Mouse (Mus musculus) frontal cortex, postnatal 14 days (tissue): ENCODE results near the gene Pdlim4.
A peak's percentile ranks its signal among the peaks of the same experiment; 100 is the strongest.
"Not testable (repeated sequence)": the region's sequence is repeated elsewhere in the genome, so short reads cannot be mapped to it uniquely, and the experiment has no call there.

ENCODE experiments used
- DNase-seq, 2 experiments: peaks; one replicate each; pipeline ENCODE4 v3.0.0; 2022; ENCODE audit warnings: low spot score in 2 of 2

Pdlim4 gene

GRCm38 (mm10) chr11:54062086-54062752 lies 6.6 kb downstream of the Pdlim4 start:
- no peak for DNase-seq

- no peak for DNase-seq
These were observed 8.5 kb downstream of the Pdlim4 start for GRCm38 (mm10) chr11:54060316-54060715.

DNA sequence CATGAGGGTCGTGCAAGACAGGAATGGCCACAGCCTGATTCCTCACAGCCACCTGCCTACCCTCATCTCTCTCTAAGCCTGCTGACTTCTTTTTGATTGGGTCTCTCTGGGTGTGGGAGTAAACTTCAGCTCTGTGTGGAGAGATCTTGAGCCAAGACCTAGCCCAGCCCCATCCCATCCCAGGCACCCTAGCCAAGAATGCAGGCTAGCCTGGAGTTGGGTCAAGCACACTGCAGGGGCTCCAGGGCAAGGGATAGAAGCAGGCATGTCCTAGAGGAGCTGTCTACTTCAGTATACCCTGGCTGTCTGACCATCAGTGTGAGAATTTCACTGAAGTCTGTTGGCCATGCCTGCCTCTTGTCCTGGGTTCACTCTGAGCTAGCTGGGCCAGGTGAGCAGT lies 9.3 kb downstream of the Pdlim4 start:
- no peak for DNase-seq

DNA sequence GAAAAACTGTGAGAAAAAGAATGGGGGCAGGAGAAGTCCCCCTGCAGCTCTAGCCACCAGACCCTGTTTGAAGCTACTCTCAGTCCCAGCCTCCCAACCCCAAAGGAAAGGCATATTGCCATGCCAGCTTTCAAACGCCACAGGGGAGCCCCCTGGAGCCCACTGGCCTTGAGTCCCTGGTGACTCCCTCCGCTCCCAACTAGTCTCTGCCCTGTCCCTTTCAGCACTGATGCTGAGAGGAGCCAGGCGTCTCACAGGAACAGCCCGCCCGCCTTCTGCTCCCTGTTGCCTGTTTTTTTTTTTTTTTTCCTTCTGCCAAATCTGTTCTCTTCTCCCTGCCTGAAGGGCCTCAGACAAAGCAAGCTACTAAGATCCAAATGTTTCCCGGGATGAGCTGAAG lies 10.2 kb downstream of the Pdlim4 start:
- no peak for DNase-seq

DNA sequence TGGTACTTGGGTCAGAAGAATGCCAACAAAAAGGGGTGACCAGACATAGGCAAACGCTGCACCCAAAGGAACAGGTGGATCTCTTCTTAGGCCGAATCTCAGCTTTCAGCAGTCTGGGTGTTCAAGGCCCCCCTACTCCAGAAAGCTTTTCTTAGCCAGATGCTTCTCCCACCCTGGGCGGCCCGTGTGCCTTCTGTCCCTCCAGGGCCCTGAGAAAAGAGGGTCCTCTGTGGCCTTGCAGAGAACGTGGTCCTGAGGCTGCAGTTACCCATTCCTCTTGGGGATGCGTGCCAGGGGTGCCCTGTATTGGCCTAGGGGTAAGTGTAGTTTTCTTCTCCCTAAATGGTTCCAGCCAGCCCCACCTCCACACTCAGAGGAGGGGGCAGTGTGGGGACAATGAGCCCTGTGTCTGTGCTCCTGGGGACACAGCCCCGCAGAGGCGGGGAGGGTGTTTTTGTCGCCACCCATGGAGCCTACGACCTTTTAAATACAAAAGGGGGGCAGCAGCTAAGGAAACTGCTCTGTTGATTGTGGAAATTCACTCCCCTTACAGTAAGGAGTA lies 10.7 kb downstream of the Pdlim4 start:
- DNase-seq = no peak

DNA sequence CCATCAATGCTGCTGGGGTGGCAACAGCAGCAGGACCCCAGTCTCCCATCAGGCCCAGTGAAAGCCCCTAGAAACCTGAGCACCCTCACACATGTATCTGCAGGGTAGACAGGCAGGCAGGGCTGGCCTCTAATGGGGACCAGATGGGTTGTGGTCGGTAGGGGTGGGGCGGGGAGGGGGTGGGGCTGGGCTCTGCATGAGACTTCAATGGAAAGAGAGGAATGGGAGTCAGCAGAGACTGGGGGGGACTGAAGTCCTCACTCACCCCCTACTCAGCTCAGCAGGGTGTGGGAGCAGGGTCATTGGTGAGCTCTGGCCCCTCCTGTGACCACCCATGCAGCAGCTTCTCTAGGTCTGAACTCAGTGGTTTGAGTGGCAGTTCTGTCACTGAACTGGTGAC lies 11.4 kb downstream of the Pdlim4 start:
- DNase-seq = no peak

DNA sequence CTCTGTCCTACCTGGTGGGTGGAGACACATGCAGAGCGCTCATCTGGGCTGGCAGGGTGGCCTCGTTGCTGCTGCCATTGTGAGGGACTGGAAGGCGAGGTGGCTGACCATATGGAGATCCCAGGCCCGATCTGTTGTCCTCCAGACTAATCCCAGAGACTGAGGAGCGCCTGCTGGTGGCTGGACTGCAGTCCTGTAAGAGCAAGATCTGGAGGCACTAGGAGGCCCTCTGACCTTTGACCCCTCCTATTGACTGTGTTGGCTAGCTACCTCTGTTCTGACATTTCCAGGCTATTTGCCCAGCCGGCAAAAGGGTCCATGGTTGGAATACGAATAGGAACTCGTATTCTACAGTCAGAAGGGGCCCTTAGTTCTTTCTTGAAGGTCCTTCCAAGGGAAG lies 12.7 kb downstream of the Pdlim4 start:
- no peak for DNase-seq

DNA sequence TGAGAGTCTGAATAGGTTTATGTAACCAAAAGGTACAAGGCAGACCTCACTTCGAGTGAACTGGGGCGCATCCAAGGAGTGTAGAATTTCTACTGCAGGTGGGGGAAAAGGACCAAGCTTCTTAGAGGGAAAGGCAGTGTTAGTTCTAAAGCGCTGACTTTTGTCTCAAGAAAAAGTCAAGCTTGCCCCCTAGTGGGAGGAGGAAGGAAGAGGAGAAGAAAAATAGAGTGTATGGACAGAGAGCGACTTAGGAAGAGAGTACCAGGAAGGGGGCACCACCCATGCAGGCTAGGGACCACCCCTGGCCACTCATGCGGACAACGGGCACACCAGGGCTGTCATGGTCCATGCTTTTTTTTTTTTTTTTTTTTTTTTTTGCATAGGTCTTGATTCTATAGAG lies 14.6 kb downstream of the Pdlim4 start:
- peak in 1 of 2 experiments; percentile 29 for DNase-seq

DNA sequence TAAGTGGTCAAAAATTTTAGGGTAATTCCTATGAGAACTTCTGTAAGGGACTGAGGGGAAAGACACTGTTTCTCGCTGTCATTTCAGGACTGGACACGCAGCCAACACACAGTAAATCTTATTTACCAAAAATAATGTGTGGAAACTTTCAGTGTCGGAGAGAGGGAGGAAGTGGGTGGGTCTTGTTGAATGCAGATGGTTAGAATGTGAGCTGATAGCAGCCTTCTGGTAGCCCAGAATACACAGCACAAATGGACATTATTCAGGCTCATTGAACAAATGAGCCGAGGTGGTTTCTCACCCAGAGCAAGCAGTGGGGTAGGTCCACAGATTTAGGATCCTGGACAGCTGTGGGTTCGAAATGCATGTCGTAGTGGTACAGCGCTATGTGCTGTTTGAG lies 15.7 kb downstream of the Pdlim4 start:
- no peak for DNase-seq

- DNase-seq = no peak
These were observed 16.7 kb downstream of the Pdlim4 start for GRCm38 (mm10) chr11:54052128-54052527.

DNA sequence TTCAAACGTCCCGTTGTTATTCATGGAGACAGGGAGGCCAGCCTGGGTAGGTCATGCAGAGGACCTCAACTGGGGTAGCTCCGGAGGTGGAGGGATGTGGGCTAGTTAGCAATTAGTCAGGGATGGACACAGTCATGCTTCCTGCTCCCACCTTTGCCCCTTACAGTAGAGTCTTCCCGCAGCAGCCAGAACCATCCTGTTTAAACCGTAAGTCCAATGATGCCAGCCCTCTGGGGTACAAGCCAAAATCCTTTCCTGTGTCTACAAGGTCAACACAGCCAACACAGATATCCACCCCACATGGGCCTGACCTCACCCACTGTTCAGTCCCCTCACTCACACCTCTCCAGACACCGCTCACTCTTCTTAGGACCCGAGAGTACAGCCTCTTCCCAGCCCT lies 17.7 kb downstream of the Pdlim4 start:
- DNase-seq = no peak

- DNase-seq = peak in 1 of 2 experiments; percentile 9
These were observed 18.6 kb downstream of the Pdlim4 start for GRCm38 (mm10) chr11:54050205-54050604.

DNA sequence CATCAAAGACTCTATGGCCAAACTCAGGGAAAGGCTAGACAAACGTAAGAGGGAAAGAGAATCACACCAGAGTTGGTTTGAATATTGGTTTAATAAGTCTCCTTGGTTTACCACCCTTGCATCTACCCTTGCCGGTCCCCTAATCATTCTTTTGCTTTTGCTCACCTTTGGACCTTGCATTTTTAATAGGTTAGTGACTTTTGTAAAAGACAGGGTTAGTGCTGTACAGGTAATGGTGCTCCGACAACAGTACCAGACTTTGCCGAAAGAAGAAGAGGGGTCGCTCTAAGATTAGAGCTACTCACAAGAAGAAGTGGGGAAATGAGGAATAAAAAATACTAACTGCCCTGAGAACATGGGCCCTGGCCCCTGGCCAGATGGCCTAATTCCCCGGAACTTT lies 28.1 kb downstream of the Pdlim4 start:
- DNase-seq = no peak

DNA sequence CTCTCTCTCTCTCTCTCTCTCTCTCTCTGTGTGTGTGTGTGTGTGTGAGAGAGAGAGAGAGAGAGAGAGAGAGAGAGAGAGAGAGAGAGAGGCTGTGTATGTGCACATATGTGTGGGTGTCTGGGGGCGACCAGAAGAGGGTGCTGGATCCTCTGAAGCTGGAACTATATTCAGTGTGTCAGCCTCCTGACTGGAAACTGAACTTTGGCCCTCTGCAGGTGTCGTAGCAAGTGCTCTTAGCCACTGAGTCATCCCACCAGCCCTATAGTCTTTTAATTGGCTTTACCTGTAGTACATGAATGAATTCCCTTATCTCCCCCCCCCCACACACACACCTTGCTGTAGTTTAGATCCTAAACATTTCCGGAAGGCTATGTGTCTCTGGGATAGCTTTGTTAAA lies 35.9 kb downstream of the Pdlim4 start:
- not testable (repeated sequence) for DNase-seq

DNA sequence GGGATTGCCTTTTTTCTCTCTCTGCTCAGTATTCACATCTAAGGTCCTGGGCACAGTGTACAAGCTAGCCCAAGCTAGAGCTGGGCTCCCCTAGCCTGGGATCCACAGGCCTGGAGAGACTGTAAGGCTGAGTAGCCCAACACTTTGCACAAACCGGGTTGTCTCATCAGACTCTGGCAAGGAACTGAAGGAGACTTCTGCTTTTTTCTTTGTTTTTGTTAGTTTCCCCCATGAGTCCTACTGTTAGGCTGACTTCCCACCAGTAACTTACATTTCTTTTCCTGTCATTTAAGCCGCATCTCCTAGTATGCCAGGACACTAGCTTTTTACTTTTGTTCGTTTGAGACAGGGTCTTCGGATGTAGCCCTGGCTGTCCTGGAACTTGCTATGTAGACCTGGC lies 39.8 kb downstream of the Pdlim4 start:
- no peak for DNase-seq

DNA sequence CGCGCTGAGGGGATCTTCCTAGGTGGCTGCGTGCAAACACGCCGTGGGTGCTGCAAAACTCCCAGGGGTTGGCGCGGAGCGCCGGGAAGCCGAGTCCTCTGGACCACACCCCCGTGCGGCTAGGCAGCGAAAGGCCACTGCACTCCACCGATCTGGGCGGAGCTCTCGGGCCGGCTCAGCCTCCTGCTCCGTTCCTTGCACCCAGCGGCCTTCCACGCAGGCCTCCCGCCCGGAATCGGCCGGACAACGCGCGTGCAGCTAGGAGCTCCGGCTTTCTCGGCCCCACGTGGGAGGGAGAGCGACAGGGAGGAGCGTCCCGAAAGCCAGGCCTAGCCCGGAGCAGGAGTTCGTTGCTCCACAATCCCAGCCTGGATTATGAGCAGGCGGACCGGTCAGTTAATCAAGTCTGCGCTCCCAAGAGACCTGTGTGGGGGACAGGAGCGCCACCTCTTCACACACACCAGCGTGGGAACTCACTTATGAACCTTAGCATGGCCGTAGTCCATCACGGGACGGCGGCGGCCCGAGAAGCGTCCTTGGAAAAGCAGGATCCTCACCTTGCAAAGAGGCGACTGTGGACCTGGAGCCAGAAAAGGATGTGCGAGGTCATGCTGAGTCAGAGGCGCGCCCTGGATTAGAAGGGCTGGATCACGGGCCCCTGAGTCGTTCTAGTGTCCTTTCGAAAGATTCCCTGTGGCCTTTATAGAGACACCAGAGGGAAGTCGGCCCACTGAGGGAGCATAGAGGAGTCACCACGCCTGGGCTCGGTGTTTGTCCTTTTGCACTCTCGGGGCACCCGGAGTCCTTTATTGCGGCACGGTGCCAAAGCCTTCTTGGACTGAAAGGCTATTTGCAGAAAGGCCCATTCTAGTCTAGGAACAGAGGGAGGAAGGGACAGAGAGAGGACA lies 40.5 kb downstream of the Pdlim4 start, which contains the start of gene Slc22a4:
Gene Slc22a4, minus strand, starts transcription at position 47 of the 908 bp plus-strand sequence.
- DNase-seq = peak; percentile 24 to 55

DNA sequence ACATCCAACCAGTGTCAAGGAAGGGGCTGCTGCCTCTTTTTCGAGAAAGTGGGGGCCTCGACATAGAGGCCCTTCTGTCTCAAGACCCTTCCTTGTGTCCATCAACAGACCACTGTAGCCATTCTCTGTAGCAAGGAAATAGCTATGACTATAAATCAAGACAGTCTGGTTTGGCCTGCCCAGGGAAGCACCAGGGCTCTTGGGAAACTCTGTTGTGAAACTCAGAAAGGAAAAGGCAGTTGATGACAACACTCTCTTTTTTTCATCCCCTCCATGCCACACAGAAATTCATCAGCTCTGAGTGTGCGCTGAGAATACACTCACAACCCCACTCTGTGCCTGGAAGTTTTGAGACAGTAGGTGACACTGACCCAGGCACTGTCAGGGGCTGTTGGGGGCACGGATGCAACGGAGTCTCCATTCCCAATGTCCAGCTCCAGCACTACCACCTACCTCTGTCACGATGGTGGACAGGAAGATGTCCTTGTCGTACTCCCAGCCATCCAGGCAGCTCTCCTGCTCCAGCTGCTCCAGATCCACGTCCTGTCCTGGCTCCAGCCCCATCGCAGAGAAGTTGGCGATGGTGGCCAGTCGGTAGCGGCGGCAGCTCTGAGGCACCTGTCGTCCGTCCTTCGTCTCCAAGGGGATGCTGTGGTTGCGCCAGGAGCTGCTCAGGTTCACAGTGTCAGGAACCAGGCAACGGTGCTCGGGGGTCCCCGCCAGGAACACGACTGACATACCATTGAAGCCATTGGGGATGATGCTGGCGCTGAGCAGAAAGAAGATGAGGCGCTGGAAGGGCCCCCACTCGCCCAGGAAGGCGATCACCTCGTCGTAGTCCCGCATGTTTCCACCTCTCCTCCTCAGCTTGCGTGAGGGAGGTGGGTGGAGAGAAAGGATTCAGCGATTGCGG lies 41.4 kb downstream of the Pdlim4 start:
- no peak for DNase-seq

GRCm38 (mm10) chr11:54026491-54027041 lies 42.2 kb downstream of the Pdlim4 start:
- DNase-seq = no peak

DNA sequence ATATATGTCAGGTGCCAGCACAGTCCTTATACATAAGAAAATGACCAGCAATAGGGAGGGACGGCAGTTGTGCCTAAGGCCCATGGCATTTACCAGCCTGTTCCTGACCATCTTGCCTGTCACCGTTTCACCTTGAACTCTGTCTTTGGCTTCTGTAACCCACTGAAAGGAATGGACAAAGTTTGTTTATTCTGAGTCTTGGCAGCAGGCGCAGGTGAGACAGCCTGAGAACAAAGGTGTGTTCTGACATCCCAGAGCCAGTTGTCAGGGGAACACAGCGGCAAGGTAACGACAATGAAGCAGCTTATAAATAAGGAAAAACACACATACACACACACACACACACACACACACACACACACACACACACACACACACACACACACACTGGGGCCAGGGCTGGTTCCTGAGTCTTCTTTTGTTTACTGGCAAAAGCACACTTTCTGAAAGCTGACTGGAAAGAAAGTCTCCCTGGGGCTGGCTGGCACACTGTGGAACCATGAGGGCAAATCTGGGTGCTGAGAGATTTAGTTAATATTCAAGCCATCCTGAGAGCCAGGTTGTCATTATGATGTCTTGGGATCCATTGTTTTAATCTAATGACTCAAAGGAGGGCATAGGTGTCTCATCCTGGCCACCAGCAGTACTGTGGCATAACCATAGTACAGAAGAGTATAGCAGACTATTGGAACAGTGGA lies 47.3 kb downstream of the Pdlim4 start:
- DNase-seq = no peak

GRCm38 (mm10) chr11:54018893-54019732 lies 49.7 kb downstream of the Pdlim4 start:
- no peak for DNase-seq
